Mouse (Mus musculus) cerebellum, adult 11-12 months (tissue): Measurements from ENCODE around the gene AC140267.1.

Source experiments
- DNase-seq: peaks from one replicate; pipeline ENCODE4 v3.0.0; 2022

AC140267.1 gene

GRCm38 (mm10) chr15:80235535-80235934, at the start of gene AC140267.1:
Gene AC140267.1 (plus strand): TSS chr15:80235835.
- DNase-seq, result no peak

- DNase-seq, result no peak
These were observed 46.7 kb upstream of the AC140267.1 start for GRCm38 (mm10) chr15:80188927-80189326.

GRCm38 (mm10) chr15:80190075-80190474, 45.6 kb upstream of the AC140267.1 start:
- DNase-seq, result no peak

- no peak for DNase-seq
These were observed 43.9 kb upstream of the AC140267.1 start for GRCm38 (mm10) chr15:80191585-80192245.

GRCm38 (mm10) chr15:80192246-80192585, 43.4 kb upstream of the AC140267.1 start:
- no peak for DNase-seq

- DNase-seq, result no peak
These were observed 42.8 kb upstream of the AC140267.1 start for GRCm38 (mm10) chr15:80192847-80193246.

GRCm38 (mm10) chr15:80199556-80199955, 36.1 kb upstream of the AC140267.1 start:
- no peak for DNase-seq

GRCm38 (mm10) chr15:80202111-80202775, 33.4 kb upstream of the AC140267.1 start:
- no peak for DNase-seq

- no peak for DNase-seq
These were observed 32.2 kb upstream of the AC140267.1 start for GRCm38 (mm10) chr15:80203406-80203805.

GRCm38 (mm10) chr15:80206057-80206565, 29.5 kb upstream of the AC140267.1 start:
- no peak for DNase-seq

- no peak for DNase-seq
These were observed 27.2 kb upstream of the AC140267.1 start for GRCm38 (mm10) chr15:80208446-80208845.

- no peak for DNase-seq
These were observed 21.9 kb upstream of the AC140267.1 start for GRCm38 (mm10) chr15:80213688-80214087.

GRCm38 (mm10) chr15:80215716-80216479, 19.7 kb upstream of the AC140267.1 start:
- DNase-seq, result no peak

GRCm38 (mm10) chr15:80216480-80216820, 19.2 kb upstream of the AC140267.1 start:
- DNase-seq, result no peak

- no peak for DNase-seq
These were observed 18.2 kb upstream of the AC140267.1 start for GRCm38 (mm10) chr15:80217476-80217875.

GRCm38 (mm10) chr15:80219211-80219610, 16.4 kb upstream of the AC140267.1 start:
- no peak for DNase-seq

GRCm38 (mm10) chr15:80219705-80220657, 15.7 kb upstream of the AC140267.1 start:
- DNase-seq, result no peak

GRCm38 (mm10) chr15:80221031-80221430, 14.6 kb upstream of the AC140267.1 start:
- DNase-seq, result no peak

GRCm38 (mm10) chr15:80223751-80224150, 11.9 kb upstream of the AC140267.1 start:
- no peak for DNase-seq

- peak; percentile 74 for DNase-seq
These were observed 10.4 kb upstream of the AC140267.1 start for GRCm38 (mm10) chr15:80225208-80225607.

- DNase-seq, result no peak
These were observed 9.8 kb upstream of the AC140267.1 start for GRCm38 (mm10) chr15:80225796-80226195.

- no peak for DNase-seq
These were observed 7.4 kb upstream of the AC140267.1 start for GRCm38 (mm10) chr15:80228071-80228800.
